Mouse (Mus musculus) lung, postnatal 4 days (tissue): ENCODE results near the gene Nr4a1.

Source experiments
- DNase-seq, 2 experiments: peaks; one replicate each; pipeline ENCODE4 v3.0.0; 2021

The Nr4a1 gene

DNA sequence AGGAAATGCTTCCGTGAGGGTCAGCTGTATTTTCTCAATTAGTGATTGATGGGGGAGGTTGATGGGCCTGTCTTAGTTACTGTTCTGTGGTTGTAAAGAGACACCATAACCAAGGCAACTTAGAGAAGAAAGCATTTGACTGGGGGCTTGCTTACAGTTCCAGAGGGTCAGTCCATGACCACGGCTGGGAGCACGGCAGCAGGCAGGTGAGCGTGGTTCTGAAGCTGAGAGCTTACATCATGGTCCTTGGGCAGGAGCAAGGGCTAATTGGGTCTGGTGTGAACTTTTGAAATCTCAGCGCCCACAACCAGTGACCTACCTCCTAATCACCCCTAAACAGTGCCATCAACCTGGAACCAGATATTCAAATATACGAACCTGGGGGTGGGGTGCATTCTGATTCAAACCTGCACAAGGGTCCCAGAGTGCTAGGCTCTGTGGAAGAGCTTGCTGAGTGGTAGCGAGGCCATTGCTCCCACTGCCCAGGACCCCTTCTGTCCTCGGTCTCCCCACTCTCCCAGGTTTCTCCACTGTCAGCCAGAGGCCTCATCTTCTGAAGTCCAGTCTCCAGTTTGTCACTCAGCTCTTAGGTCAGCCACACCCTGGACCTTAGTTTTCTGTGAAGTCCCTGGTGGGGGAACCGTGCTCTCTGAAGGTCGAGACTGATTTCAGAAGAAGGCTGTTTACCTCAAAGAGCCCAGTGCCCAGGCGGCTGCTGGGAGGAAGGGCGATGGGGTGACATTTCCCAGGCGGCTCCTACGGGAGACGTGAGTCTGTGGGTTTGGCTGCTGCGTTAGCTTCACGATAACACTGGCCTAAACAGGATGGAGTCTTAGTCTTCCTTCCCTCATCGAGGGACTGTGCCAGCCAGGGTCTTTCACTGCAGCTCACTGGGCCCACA lies 63.1 kb downstream of the Nr4a1 start:
- DNase-seq = peak; percentile 51 to 72

DNA sequence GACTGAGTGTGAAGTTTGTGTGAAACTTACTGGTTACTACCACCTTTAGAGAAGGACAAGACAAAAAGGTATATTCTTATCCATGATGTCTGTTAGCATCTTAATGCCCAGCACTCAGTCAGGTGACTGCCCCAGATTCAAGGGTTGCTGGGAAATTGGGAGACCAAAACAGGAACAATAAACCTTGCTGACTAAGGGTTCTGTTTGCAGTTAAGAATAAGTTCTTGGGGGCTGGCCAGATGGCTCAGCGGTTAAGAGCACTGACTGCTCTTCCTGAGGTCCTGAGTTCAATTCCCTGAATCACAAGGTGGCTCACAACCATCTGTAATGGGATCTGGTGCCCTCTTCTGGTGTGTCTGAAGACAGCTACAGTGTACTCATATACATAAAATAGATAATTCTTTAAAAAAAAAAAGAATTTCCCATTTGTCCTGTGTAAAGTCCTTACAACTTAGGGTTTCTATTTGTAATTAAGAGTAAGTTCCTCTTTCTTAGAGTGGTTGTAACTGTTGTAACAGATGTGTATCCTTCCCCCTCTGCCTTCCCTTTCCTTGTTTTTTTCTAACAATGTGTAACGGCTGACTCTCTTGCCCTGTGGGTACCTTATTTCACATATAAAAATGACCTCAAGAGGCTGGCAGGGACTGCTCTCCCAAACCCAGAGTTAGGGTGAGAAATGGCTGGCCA lies 63.9 kb downstream of the Nr4a1 start:
- DNase-seq = no peak

GRCm38 (mm10) chr15:101318889-101319765 lies 65.1 kb downstream of the Nr4a1 start:
- DNase-seq = no peak

DNA sequence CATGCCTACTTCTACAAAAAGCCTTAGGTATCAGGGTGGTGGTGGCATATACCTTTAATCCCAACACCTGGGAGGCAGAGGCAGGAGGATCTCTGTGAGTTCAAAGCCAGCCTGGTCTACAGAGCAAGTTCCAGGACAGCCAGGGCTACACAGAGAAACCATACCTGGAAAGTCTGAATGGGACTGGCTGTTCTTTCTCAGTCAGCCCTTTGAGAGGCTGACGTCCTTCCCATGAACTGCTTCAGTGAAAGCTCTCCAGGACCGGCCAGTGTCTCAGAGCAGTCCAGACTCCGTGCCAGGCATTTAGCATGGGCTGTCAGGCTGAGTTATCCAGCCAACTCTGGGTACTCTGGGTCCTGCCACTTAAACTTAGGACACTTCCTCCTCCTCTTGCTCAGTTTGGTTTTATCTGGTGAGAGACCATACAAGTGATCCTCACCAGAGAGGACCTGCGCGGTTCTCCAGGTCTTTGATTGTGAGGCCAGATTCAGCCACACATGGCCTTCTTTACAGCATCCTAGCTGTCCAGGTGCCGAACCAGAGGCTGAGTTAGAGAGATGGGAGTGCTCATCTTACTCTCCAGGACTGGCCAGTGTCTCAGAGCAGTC lies 66.0 kb downstream of the Nr4a1 start:
- no peak for DNase-seq

GRCm38 (mm10) chr15:101320618-101321041 lies 66.6 kb downstream of the Nr4a1 start:
- DNase-seq = peak in 1 of 2 experiments; percentile 48

DNA sequence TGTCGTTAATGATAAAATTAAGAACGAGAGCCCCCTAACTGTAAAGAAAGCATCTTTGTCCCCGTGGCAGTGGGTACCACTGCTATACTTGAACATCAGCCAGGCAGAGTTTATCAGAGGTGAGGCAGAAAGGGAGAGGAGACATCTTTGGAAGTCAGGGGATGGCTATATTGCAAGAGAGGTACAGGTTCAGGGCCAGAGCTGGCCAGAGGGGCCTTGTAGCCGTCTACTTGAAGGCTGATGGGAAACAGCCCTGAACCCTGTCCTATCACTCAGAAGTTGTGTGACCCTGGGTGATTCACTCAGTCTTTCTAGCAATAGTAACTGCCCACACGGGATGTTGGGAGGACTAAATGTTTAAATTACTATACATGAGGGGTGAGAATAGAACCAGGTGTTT lies 67.1 kb downstream of the Nr4a1 start:
- no peak for DNase-seq

DNA sequence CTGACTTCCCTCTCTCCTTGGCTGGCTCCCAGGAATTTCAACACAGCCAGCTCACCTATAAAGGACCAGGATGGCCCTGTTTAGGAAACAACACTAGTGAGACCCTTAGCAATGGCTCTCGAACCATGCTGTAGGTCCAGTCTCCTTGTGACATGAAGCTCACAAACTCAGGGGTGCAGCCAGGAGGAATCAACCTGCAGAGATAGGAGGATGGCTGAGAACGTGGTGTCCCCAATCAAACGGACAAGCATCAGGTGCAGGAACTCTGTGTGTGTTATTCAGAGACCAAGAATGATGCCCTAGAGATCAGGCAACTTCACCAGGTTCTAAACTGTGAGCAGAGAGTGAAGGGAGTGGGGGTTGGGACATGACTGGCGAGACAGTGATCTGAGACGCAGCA lies 68.0 kb downstream of the Nr4a1 start:
- DNase-seq = no peak

- DNase-seq = no peak
Observed at GRCm38 (mm10) chr15:101322640-101323039, 68.6 kb downstream of the Nr4a1 start.

DNA sequence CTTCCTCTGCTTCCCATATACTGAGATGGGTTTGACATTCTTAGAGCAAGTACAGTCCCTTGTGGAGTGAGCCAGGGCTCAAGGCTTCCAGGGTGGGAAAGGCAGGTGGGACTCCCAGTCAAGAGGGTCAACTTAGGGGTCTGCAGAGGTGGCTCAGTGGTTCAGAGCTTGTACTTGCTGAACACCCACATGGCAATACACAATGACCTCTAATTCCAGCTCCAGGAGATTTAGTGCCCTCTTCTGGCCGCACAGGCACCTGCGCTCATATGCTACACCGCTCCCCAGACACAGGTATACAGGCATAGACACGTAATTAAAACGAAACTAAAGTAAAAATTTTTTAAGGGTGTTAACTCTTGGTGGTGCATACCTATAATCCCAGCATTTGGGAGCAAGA lies 69.4 kb downstream of the Nr4a1 start:
- DNase-seq = no peak
